Mouse (Mus musculus) ES-Bruce4 (cell line): ENCODE results near the gene Cacna1e.

Source experiments
- CTCF ChIP-seq: IDR thresholded peaks from one replicate; pipeline ENCODE4 v1.8.1; 2011; ENCODE audit warnings: low read depth, low read length
- EP300 ChIP-seq: IDR thresholded peaks from 2 replicates; pipeline ENCODE4 v1.6.1; 2011; ENCODE audit warnings: low read depth, low read length; ENCODE audit not compliant: insufficient read depth
- POLR2A ChIP-seq: IDR thresholded peaks from one replicate; pipeline ENCODE4 v1.8.1; 2011; ENCODE audit warnings: low read length; ENCODE audit not compliant: insufficient read depth

DNA sequence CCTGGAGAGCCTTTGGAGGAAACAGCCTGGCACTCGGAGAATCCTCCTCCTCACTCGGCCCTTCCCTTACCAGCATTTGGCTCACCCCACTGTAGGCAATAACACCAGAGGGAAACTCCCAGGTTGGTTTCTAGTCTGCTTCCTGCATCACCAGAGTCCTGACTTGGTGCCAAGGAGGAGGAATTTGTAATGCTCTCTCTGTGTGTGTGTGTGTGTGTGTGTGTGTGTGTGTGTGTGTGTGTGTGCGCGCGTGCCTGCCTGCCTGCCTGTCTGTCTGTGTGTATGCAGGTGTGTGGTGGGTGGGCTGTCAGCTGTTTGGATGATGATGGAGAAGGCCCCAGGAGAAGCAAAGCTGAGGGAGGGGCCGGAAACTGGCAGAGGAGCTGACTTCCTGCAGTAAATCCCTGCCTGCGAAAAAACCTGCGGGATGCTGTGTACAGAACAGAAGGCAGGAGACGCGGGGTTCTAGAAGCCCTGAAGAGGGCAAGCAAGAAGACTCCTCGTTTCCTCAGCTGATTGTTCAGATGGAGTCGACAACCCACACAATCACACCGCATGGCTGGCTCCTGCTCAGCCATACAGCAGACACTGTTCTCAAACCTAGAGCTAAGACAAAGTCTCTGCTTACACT is 92.6 kb downstream of the Cacna1e start:
- TF ChIP-seq CTCF (no peak), EP300 (no peak), POLR2A (no peak)
